Mouse (Mus musculus): Measurements from ENCODE around the gene 4931422A03Rik. TPM values are rescaled to one million over a fixed set of nuclear protein-coding genes. Genes with fewer than 3 reads are reported as not detected.
"Not testable (repeated sequence)": the region's sequence is repeated elsewhere in the genome, so short reads cannot be mapped to it uniquely, and the experiment has no call there.

Gene 4931422A03Rik
- polyA plus RNA-seq, 1 experiment from 2014 or later = 1.9 TPM

GRCm38 (mm10) chr2:104007793-104008519 lies 20.2 kb downstream of the 4931422A03Rik start:
- WGBS = 77% methylated on average over 7 of the region's 7 CpGs
- Histone ChIP-seq H3K27me3 (ENCODE audit: insufficient read depth, poor library complexity, severe bottlenecking) (peaks cover 16% of the 10 kb centered on the region), H3K4me1 (no peaks in the 10 kb centered on the region), H3K4me3 (no peak overlapping the region), H3K27ac (no peak overlapping the region), H3K9me3 (no peaks in the 10 kb centered on the region), H3K36me3 (no peaks in the 10 kb centered on the region)
- no peak for DNase-seq (ENCODE audit: low spot score)

GRCm38 (mm10) chr2:104002711-104003413 lies 25.3 kb downstream of the 4931422A03Rik start:
- no peak for DNase-seq (ENCODE audit: low spot score)
- H3K36me3 ChIP-seq = no peaks in the 10 kb centered on the region
- no peaks in the 10 kb centered on the region for H3K4me1 ChIP-seq
- H3K9me3 ChIP-seq = no peaks in the 10 kb centered on the region
- no peak overlapping the region for H3K27ac ChIP-seq
- peaks cover 26% of the 10 kb centered on the region for H3K27me3 ChIP-seq (ENCODE audit: insufficient read depth, poor library complexity, severe bottlenecking)
- H3K4me3 ChIP-seq = no peak overlapping the region
- 32% methylated on average over 16 of the region's 16 CpGs for WGBS

- peaks cover 17% of the 10 kb centered on the region for H3K27me3 ChIP-seq (ENCODE audit: insufficient read depth, poor library complexity, severe bottlenecking)
- no peaks in the 10 kb centered on the region for H3K4me1 ChIP-seq
- no peaks in the 10 kb centered on the region for H3K36me3 ChIP-seq
- H3K27ac ChIP-seq = no peak overlapping the region
- no peaks in the 10 kb centered on the region for H3K9me3 ChIP-seq
- H3K4me3 ChIP-seq = no peak overlapping the region
- 67% methylated on average over 4 of the region's 4 CpGs for WGBS
- no peak for DNase-seq (ENCODE audit: low spot score)
Observed at GRCm38 (mm10) chr2:104001861-104002260, 26.3 kb downstream of the 4931422A03Rik start.

- WGBS = 26% methylated on average over 2 of the region's 2 CpGs
- no peak overlapping the region for H3K27ac ChIP-seq
- DNase-seq (ENCODE audit: low spot score) = no peak
- H3K9me3 ChIP-seq = no peaks in the 10 kb centered on the region
- no peaks in the 10 kb centered on the region for H3K4me1 ChIP-seq
- H3K36me3 ChIP-seq = no peaks in the 10 kb centered on the region
- H3K27me3 ChIP-seq (ENCODE audit: insufficient read depth, poor library complexity, severe bottlenecking) = peaks cover 17% of the 10 kb centered on the region
- no peak overlapping the region for H3K4me3 ChIP-seq
Observed at GRCm38 (mm10) chr2:104001076-104001475, 27.1 kb downstream of the 4931422A03Rik start.

- Histone ChIP-seq H3K36me3 (no peaks in the 10 kb centered on the region), H3K4me1 (no peaks in the 10 kb centered on the region), H3K27me3 (ENCODE audit: insufficient read depth, poor library complexity, severe bottlenecking) (peaks cover 17% of the 10 kb centered on the region), H3K4me3 (no peak overlapping the region), H3K27ac (no peak overlapping the region), H3K9me3 (no peaks in the 10 kb centered on the region)
- DNase-seq (ENCODE audit: low spot score) = no peak
- WGBS = 31% methylated on average over 17 of the region's 17 CpGs
Observed at GRCm38 (mm10) chr2:103992618-103993332, 35.4 kb downstream of the 4931422A03Rik start.

GRCm38 (mm10) chr2:103992162-103992561 lies 36.0 kb downstream of the 4931422A03Rik start:
- Histone ChIP-seq H3K9me3 (no peaks in the 10 kb centered on the region), H3K4me1 (no peaks in the 10 kb centered on the region), H3K36me3 (no peaks in the 10 kb centered on the region), H3K27ac (no peak overlapping the region), H3K27me3 (ENCODE audit: insufficient read depth, poor library complexity, severe bottlenecking) (peaks cover 17% of the 10 kb centered on the region), H3K4me3 (no peak overlapping the region)
- 64% methylated on average over 9 of the region's 9 CpGs for WGBS
- no peak for DNase-seq (ENCODE audit: low spot score)

- no peak for DNase-seq (ENCODE audit: low spot score)
- H3K36me3 ChIP-seq = no peaks in the 10 kb centered on the region
- no peak overlapping the region for H3K27ac ChIP-seq
- H3K9me3 ChIP-seq = no peaks in the 10 kb centered on the region
- H3K4me1 ChIP-seq = no peaks in the 10 kb centered on the region
- peaks cover 17% of the 10 kb centered on the region for H3K27me3 ChIP-seq (ENCODE audit: insufficient read depth, poor library complexity, severe bottlenecking)
- no peak overlapping the region for H3K4me3 ChIP-seq
Observed at GRCm38 (mm10) chr2:103991303-103991702, 36.9 kb downstream of the 4931422A03Rik start.

- Histone ChIP-seq H3K27me3 (ENCODE audit: insufficient read depth, poor library complexity, severe bottlenecking) (peaks cover 17% of the 10 kb centered on the region), H3K9me3 (no peaks in the 10 kb centered on the region), H3K4me3 (no peak overlapping the region), H3K4me1 (no peaks in the 10 kb centered on the region), H3K27ac (no peak overlapping the region), H3K36me3 (no peaks in the 10 kb centered on the region)
- WGBS = 84% methylated on average over 6 of the region's 6 CpGs
- no peak for DNase-seq (ENCODE audit: low spot score)
Observed at GRCm38 (mm10) chr2:103989724-103990123, 38.4 kb downstream of the 4931422A03Rik start.

GRCm38 (mm10) chr2:103987595-103987994 lies 40.6 kb downstream of the 4931422A03Rik start:
- not testable (repeated sequence) for H3K4me1 ChIP-seq; H3K27ac ChIP-seq; H3K9me3 ChIP-seq; DNase-seq (ENCODE audit: low spot score); H3K36me3 ChIP-seq; H3K4me3 ChIP-seq
- peaks cover 14% of the 10 kb centered on the region for H3K27me3 ChIP-seq (ENCODE audit: insufficient read depth, poor library complexity, severe bottlenecking)
- 58% methylated on average over 8 of the region's 8 CpGs for WGBS

GRCm38 (mm10) chr2:103983146-103983545 lies 45.0 kb downstream of the 4931422A03Rik start:
- no peaks in the 10 kb centered on the region for H3K9me3 ChIP-seq

GRCm38 (mm10) chr2:103982250-103982649 lies 45.9 kb downstream of the 4931422A03Rik start:
- 10% methylated on average over 5 of the region's 5 CpGs for WGBS

More at GRCm38 (mm10) chr2:103983146-103983545, 45.0 kb downstream of the 4931422A03Rik start:
- H3K4me1 ChIP-seq = peaks cover 5% of the 10 kb centered on the region; the same call in 1 of the 2 replicates
- H3K27me3 ChIP-seq (ENCODE audit: insufficient read depth, poor library complexity, severe bottlenecking) = peaks cover 33% of the 10 kb centered on the region; the same call in 1 of the 2 replicates
- 85% methylated on average over 10 of the region's 10 CpGs for WGBS
- H3K4me3 ChIP-seq = no peak overlapping the region
- no peak for DNase-seq (ENCODE audit: low spot score)
- no peak overlapping the region for H3K27ac ChIP-seq
- H3K36me3 ChIP-seq = peaks cover 14% of the 10 kb centered on the region; the same call in 1 of the 2 replicates

GRCm38 (mm10) chr2:103977716-103978115 lies 50.4 kb downstream of the 4931422A03Rik start:
- 73% methylated on average over 9 of the region's 9 CpGs for WGBS
- Histone ChIP-seq H3K4me3 (no peak overlapping the region), H3K36me3 (peaks cover 22% of the 10 kb centered on the region), H3K4me1 (peaks cover 5% of the 10 kb centered on the region; the same call in 1 of the 2 replicates), H3K9me3 (no peaks in the 10 kb centered on the region), H3K27ac (no peak overlapping the region), H3K27me3 (ENCODE audit: insufficient read depth, poor library complexity, severe bottlenecking) (peaks cover 49% of the 10 kb centered on the region)
- DNase-seq (ENCODE audit: low spot score) = no peak

More at GRCm38 (mm10) chr2:103982250-103982649, 45.9 kb downstream of the 4931422A03Rik start:
- H3K9me3 ChIP-seq = no peaks in the 10 kb centered on the region
- H3K36me3 ChIP-seq = peaks cover 14% of the 10 kb centered on the region; the same call in 1 of the 2 replicates
- peaks cover 5% of the 10 kb centered on the region; the same call in 1 of the 2 replicates for H3K4me1 ChIP-seq
- DNase-seq (ENCODE audit: low spot score) = peak; percentile 85
- peaks cover 35% of the 10 kb centered on the region; the same call in 1 of the 2 replicates for H3K27me3 ChIP-seq (ENCODE audit: insufficient read depth, poor library complexity, severe bottlenecking)
- no peak overlapping the region for H3K4me3 ChIP-seq
- H3K27ac ChIP-seq = no peak overlapping the region

Data from heart, embryonic 10.5 days (tissue).